Mouse (Mus musculus): Measurements from ENCODE around the gene Snx9.

DNA sequence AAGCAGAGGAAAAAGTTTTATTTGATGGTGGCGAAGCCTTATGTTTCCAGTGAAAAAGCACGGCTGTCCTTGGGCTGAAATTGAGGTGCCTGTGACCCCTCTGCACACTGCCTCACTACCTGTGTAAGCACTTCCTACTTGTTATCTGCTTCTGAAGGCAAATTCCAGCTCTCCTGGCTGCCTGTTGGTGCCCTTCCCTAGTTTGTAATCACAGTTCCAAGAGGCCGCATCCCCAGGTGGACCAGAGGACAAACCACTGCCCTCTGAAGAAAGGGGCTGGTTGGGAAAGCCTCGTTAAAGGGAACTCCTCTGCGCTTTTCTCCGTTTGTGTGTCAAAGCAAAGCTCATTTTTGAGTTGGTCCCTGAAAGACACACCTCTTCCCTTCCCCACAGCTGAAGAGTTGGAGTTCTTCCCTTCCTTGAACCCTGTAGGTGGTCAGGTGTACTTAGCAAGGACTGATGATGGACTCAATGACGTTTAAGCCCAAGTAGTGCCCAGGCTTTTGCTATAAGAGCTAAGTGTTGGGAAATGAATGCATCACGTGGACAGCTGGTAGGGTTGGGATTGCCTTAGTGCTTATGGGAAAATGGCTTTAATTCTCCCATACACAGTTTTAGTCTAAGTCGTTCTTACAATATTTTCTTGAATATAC, 2.0 kb downstream of the Snx9 start:
- TF ChIP-seq CTCF (conservative IDR thresholded peaks at IDR 0.05; ENCODE audit: low read length) (no peak), POU5F1 (IDR thresholded peaks at IDR 0.05; ENCODE audit: borderline replicate concordance, low read length) (no peak), NANOG (IDR thresholded peaks at IDR 0.05; ENCODE audit: borderline replicate concordance, low read length) (no peak)

Data from E14TG2a.4 (cell line).